Mouse (Mus musculus) T-cell, adult 2 months (primary cell): Measurements from ENCODE around the gene Aprt.

Experiments
- DNase-seq: peaks from one replicate; pipeline ENCODE4 v3.0.0; 2022; ENCODE audit warnings: low spot score

Gene Aprt

GRCm38 (mm10) chr8:122576648-122577022, at the start of gene Aprt:
Aprt (minus strand) TSS chr8:122576909.
- DNase-seq = peak; percentile 95

GRCm38 (mm10) chr8:122625811-122626210, 49.1 kb upstream of the Aprt start:
- DNase-seq = no peak

GRCm38 (mm10) chr8:122624653-122625052, 47.9 kb upstream of the Aprt start:
- DNase-seq = no peak

GRCm38 (mm10) chr8:122623844-122624642, 47.3 kb upstream of the Aprt start:
- DNase-seq = no peak

GRCm38 (mm10) chr8:122622727-122623126, 46.0 kb upstream of the Aprt start, which contains the start of gene Pabpn1l:
Pabpn1l (minus strand) TSS chr8:122622739.
- DNase-seq = no peak

DNA sequence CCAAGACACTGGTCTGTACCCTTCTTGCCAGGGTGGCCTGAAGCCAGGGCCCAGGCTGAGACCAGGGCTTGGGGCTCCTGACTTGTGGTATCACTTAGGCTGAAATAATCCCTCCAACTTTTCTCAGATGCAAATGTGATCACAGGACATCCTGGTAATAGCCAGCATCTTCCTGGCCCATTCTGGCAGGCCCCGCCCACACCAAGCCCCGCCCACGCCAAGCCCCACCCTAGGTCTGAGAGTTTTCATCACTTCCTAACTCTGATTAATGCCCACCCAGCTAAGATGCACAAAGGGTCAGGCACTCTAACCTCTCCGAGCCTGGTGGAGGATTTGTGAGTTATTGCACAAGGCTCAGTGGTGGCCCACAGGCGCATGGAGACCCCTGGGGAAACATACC, 43.7 kb upstream of the Aprt start:
- DNase-seq = no peak

DNA sequence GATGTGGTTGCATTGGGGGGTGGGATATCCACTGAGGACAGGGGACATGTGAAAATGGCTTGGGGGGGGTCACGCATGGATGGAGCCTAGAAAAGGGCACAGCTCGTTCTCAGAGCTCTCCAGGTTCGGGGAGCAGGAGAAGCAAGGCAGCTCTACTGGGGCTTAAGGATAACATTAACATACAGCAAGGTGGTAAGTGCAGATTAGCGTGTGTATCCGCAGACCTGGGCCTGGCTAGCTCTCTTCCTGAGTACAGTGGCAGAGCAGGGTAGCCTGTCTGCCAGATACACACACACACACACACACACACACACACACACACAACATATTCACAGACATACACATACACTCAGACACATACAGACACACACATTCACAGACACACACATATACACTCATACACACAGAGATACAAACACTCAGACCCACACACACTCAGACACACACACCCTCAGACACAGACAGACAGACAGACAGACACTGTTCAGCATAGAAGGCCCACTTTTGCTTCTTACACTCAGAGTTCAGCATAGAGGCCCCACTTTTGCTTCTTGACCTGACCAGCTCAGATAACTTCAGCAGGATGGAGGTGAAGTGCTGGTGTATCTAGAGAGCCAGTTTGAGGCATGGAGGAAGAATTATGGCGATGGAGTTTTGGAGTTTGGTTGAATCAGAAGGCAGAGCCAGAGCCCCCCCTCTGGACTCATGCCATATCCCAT, 42.1 kb upstream of the Aprt start:
- no peak for DNase-seq

- peak; percentile 64 for DNase-seq
Observed at GRCm38 (mm10) chr8:122617947-122618546, 41.3 kb upstream of the Aprt start.

DNA sequence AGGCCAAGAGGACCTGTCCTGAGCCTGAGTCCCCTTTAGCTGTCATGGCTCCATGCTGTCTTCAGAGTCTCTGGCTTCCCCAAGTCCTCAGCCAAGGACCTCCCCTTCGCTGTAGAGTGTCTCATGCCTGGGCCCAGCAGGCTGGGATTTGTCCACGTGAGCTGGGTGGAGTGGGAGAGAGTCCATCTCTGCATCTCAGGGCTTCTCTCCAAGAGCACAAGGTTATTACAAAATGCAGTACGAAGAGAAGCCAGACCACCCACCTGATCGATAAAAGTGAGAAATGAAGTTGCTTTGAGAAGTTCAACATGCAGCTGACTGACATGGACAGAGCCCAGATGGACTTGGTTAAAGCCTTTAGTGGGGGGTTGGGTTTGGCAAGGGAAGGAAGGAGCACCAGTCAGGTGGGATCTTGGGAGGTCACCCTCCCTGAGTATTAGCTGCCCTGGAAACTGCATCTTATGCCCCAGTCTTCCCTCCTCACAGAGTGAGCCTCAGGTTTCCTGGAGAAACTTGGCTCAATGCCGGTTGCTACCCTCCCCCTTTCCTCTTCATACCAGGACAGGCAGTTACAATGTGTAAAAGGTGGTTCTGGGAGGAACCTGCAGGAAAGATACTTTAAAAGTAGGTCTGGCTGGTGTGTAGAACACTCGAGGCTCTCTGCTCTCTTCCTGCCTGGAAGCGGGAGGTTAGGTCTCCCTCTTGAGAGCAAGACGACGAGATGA, 39.6 kb upstream of the Aprt start:
- no peak for DNase-seq

DNA sequence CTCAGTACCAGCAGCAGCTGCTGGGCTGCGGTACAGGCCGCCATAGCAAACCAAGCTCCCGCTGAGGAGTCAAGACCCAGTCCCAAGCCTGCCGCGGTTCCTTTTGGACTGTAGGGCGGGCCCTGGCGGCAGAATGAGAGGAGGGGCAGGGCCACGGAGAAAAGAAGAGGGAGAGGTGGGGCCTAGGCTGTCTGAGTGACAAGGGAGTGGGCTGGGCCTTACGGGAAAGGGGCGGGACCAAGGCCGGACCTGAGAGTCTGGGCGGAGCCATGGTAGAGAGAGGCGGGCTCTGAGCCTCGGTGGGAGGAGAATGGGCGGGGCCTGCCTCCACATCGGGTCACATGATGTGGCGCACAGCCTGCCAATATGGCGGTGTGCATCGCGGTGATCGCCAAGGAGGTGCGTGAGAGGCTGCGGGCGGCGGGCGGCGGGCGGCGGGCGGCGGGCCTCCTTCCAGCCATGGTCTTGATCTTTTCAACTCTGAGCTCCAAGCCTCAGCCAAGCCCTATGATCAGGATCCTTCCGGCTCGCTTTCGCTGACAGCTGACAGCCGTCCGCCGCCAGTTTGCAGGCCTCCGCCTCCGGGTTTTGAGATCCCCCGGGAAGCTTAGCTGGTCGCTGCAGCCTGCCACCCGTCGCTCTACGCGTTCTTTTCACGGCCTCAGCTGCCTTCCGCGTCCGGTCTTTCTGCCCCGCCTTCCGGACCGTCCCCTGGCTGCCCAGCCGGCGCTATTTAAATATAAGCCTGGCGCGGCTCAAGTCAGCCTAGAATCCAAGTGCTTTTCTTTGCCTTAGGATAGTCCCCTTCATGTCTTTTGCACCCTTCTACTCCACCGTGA, 34.8 kb upstream of the Aprt start, which contains the start of the genes Galns and Trappc2l:
TSS of gene Galns (minus strand) at position 169 of the 839 bp plus-strand sequence.
TSS of gene Trappc2l (plus strand) at position 346 of the 839 bp plus-strand sequence.
- peak; percentile 96 for DNase-seq

DNA sequence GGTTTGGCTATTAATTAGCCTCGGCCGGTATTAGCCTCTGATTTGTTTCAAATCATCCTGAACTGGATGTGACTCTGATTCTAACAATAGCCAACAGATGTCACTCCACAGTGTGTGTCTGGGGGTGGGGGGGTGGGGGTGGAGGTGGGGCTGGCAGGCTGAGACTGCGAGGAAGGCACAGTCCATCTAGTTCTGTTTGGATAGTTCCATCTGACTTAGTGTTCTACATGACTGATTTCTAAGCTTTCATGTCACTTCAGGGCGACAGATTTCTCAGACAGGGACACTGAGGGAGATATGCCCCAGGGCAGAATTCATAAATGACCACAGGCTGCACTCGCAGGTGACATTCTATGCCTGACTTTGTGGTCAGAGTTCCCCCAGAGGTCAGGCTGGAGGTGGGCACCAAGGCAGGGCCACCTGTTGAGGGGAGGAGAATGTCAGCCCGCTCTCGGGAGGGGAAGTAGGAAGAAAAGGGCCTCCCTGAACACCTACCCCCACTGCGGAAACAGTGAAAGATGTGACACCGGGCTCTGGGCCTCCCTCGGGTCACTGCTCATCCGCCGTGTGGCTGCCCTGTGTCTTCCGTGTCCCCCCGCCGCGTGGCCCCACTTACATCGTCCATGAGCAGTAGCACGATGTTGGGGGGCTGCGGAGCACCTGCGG, 34.0 kb upstream of the Aprt start:
- no peak for DNase-seq

- DNase-seq = no peak
Observed at GRCm38 (mm10) chr8:122610209-122610608, 33.5 kb upstream of the Aprt start.

- DNase-seq = no peak
Observed at GRCm38 (mm10) chr8:122606810-122607209, 30.1 kb upstream of the Aprt start.

- no peak for DNase-seq
Observed at GRCm38 (mm10) chr8:122605367-122605766, 28.7 kb upstream of the Aprt start.

DNA sequence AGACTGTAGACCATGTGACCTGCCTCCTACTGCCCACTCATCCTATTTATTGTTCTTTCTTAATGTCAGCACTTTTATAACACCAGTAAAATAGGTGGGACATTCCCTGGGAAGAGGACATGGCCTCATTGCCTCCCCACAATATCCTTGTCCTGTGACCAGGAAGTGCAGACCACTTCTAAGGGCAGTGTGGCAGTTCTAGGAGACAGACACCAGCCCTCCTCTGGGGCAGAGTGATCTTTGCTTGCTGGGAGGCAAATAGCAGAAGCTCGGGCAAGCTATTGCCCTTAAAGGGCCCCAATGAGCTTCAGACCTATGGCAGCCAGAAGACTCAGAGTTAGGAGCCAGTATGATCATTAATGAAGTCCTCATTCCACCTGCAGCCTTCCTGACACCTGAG, 27.9 kb upstream of the Aprt start:
- DNase-seq = no peak

- DNase-seq = no peak
Observed at GRCm38 (mm10) chr8:122600666-122601065, 24.0 kb upstream of the Aprt start.

GRCm38 (mm10) chr8:122596031-122596430, 19.3 kb upstream of the Aprt start:
- DNase-seq = no peak

DNA sequence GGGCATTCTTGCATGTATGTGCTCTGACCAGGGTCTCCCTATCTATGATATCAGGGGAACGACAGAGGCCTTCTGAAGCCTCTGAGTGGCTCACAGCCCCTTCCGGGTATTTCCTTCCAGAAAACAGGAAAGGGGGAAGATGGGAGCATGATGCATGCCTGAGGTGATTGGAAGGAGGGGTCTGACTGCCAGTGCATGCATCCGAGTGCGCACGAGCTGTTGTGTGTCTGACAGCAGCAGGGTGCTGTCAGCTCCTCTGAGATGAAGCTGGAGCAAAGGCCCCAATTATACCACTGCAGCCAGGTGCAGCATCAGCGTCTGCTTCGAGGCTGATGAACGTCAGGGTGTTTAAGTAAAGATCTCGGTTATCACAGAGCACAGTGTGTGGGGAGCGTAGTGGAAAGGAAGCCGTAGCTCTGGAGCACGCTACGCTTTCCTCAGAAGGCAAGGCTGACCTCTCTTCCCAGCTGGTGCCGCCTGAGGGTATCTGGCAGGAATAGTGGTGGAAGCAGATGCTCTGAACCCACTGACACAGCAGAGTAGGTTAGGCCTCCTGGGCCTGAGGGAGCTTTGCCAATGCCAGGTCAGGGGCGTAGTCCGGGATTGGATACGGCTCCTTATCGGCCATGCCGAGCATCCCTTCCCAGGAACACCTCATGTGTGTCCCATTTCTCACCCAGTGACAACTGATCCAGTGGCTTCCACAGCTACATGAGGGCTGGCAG, 17.2 kb upstream of the Aprt start:
- no peak for DNase-seq

- DNase-seq = no peak
Observed at GRCm38 (mm10) chr8:122593240-122593639, 16.5 kb upstream of the Aprt start.

- no peak for DNase-seq
Observed at GRCm38 (mm10) chr8:122586749-122587148, 10.0 kb upstream of the Aprt start.
